Mouse (Mus musculus) brain, embryonic 14.5 days (tissue): Measurements from ENCODE around the gene Olfr1373.

Experiments used
- CTCF ChIP-seq: fragments of 200-500 bp; IDR thresholded peaks from 2 replicates; pipeline ENCODE4 v1.5.1; 2012; ENCODE audit warnings: inconsistent platforms, mild to moderate bottlenecking, moderate library complexity, borderline replicate concordance; ENCODE audit not compliant: insufficient read depth, insufficient read length; ENCODE audit errors: extremely low read depth
- POLR2A ChIP-seq: fragments of 200-500 bp; IDR thresholded peaks from 2 replicates; pipeline ENCODE4 v1.6.1; 2012; ENCODE audit warnings: mild to moderate bottlenecking, inconsistent platforms, borderline replicate concordance; ENCODE audit not compliant: poor library complexity, insufficient read depth, insufficient read length, severe bottlenecking; ENCODE audit errors: extremely low read depth

- no peak for TF ChIP-seq CTCF
- peak; percentile 77 for TF ChIP-seq POLR2A
Measured at GRCm38 (mm10) chr11:52098398-52098946, 46.9 kb downstream of the Olfr1373 start, which contains the start of gene Ppp2ca.
